In the genomic region with DNA sequence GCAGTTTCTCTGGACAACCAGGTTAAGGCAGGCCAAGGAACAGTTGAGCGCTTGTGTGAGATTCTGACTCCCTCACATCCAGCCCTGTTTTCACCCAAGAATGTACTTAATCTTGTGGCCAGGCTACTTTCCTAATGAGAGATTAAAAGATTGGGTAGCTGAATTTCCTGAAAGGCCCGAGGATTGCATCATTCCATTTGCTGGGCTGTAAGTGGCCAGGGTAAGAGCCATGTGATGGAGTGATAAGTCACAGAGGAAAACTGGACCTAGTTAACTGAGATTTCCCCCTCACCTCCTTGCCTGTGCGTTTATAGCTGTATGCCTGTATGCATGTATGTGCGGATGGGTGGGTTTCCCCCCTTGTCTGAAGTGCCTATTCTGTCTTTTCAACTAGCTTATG, we compare ENCODE assay signal across 18 mouse cellular contexts. TPM values are rescaled to one million over a fixed set of nuclear protein-coding genes. Genes with fewer than 3 reads are reported as not detected.
DNase-seq lines count a peak whose midpoint lies in the region; ATAC-seq and TF ChIP-seq lines count a peak whose summit lies in the region.
"Had no signal": no experiment of that assay in that cellular context is flagged by ENCODE, and none has a peak within 500 bp of the region (broad histone marks: within the 10 kb centered on the region; RNA-seq: fewer than 3 reads in every experiment).

No protein-coding gene starts in this region.

- no peak for TF ChIP-seq POLR2A in lung, adult 2 months (IDR thresholded peaks at IDR 0.05; ENCODE audit: borderline replicate concordance, extremely low read depth, low read depth, low read length)

- H3K4me3 ChIP-seq in lung, adult 2 months (replicated peaks; ENCODE audit: extremely low read depth, low read depth, low read length) = no peak overlapping the region
- H3K4me3 ChIP-seq: embryonic facial prominence, embryonic 12.5 days; forebrain, embryonic 10.5 days; heart, embryonic 13.5 days; midbrain, embryonic 12.5 days had no signal

- peak; percentile 58 for DNase-seq in kidney, adult 11 months
- DNase-seq in kidney, adult 18-20 months = no peak
- DNase-seq in lung, adult 18-20 months = peak; percentile 33 to 55
- DNase-seq in lung, adult 2 months = no peak
- DNase-seq in Muller cell, postnatal 12 days (ENCODE audit: inconsistent ontology term) = peak; percentile 18
- no peak for DNase-seq in right cerebral cortex, adult 18-20 months
- DNase-seq: adrenal gland, postnatal 10 days; cerebellum, adult 18-20 months; gastrocnemius, postnatal 36 days; heart, postnatal 36 days; thymus, postnatal 36 days had no signal

- H3K4me1 ChIP-seq in lung, adult 2 months (ENCODE audit: control insufficient read depth, insufficient read depth, low read length) = peaks cover 24% of the 10 kb centered on the region
- H3K4me1 ChIP-seq: midbrain, embryonic 12.5 days had no signal

- no peak for TF ChIP-seq CTCF in lung, adult 2 months (IDR thresholded peaks at IDR 0.05; ENCODE audit: insufficient read depth, low read length)

- 0 out of 2 replicates have a peak, but pooled peaks have one; percentile 7 for ATAC-seq in megakaryocyte progenitor cell, adult 5-6 weeks (replicated peaks; ENCODE audit: poor library complexity)
- no peak for ATAC-seq in erythroid progenitor cell, adult 5-6 weeks (replicated peaks; ENCODE audit: low FRiP score, poor library complexity, severe bottlenecking)
- ATAC-seq: hindbrain, embryonic 16.5 days had no signal

- 57% methylated on average over 4 of the region's 4 CpGs for WGBS in lung, adult 2 months

RNA-seq across cellular contexts. Expression of a gene that starts 11.9 kb away (rescaled TPM):
- 27.8 and 34.5 TPM in 2 replicates for polyA plus RNA-seq in lung, adult 2 months (2012; rRNA removed)
- total RNA-seq in megakaryocyte progenitor cell, adult 5-6 weeks (2015) = 0.54 and 0.81 TPM in 2 replicates
- 0.24 and 0.79 TPM in 2 replicates for total RNA-seq in megakaryocyte progenitor cell, adult 5-6 weeks (2017)
- under 0.01 and 0.36 TPM in 2 replicates for total RNA-seq in erythroid progenitor cell, adult 5-6 weeks (2015; ENCODE audit: low replicate concordance)
- total RNA-seq in erythroid progenitor cell, adult 5-6 weeks (2017; ENCODE audit: low replicate concordance) = 0.26 TPM in 1 of 2 replicates, not detected in the other

RNA-seq across cellular contexts. Expression of a gene that starts 12.0 kb away (rescaled TPM):
- 48.9 and 52.7 TPM in 2 replicates for polyA plus RNA-seq in lung, adult 2 months (2012; rRNA removed)
- 25.2 and 28.9 TPM in 2 replicates for total RNA-seq in megakaryocyte progenitor cell, adult 5-6 weeks (2015)
- total RNA-seq in megakaryocyte progenitor cell, adult 5-6 weeks (2017) = 20.2 and 22.0 TPM in 2 replicates
- 12.2 and 12.6 TPM in 2 replicates for total RNA-seq in erythroid progenitor cell, adult 5-6 weeks (2015; ENCODE audit: low replicate concordance)
- 1.3 and 10.7 TPM in 2 replicates for total RNA-seq in erythroid progenitor cell, adult 5-6 weeks (2017; ENCODE audit: low replicate concordance)

Comparison
In these comparisons a context has a peak if more than half of its experiments do, and no peak if none do; other contexts are left out.
1. DNase-seq: peak in kidney, adult 11 months (single experiment), lung, adult 18-20 months (2 of 2) and Muller cell, postnatal 12 days (single experiment); none in kidney, adult 18-20 months (single experiment), lung, adult 2 months (single experiment) and right cerebral cortex, adult 18-20 months (single experiment).